Mouse (Mus musculus) ES-E14 (cell line): Measurements from ENCODE around the gene Trim8.
A peak's percentile ranks its signal among the peaks of the same experiment; 100 is the strongest.

ENCODE experiments used
- CHD2 ChIP-seq: IDR thresholded peaks from 2 replicates; pipeline ENCODE4 v1.6.1; 2014; ENCODE audit warnings: mild to moderate bottlenecking, low read depth, low read length, inconsistent platforms
- HCFC1 ChIP-seq: IDR thresholded peaks from 2 replicates; pipeline ENCODE4 v1.6.1; 2012; ENCODE audit warnings: low read length, inconsistent platforms, borderline replicate concordance; ENCODE audit not compliant: insufficient read depth
- MAFK ChIP-seq: IDR thresholded peaks from 2 replicates; pipeline ENCODE4 v1.6.1; 2014; ENCODE audit warnings: mild to moderate bottlenecking, low read depth, low read length, inconsistent platforms; ENCODE audit not compliant: insufficient read depth
- ZC3H11A ChIP-seq: IDR thresholded peaks from 2 replicates; pipeline ENCODE4 v1.6.1; 2012; ENCODE audit warnings: low read depth, mild to moderate bottlenecking, inconsistent platforms, low read length, borderline replicate concordance
- ZNF384 ChIP-seq: IDR thresholded peaks from 2 replicates; pipeline ENCODE4 v1.6.1; 2012; ENCODE audit warnings: low read depth, low read length, inconsistent platforms

GRCm38 (mm10) chr19:46518828-46519621, 17.5 kb downstream of the Trim8 start:
- TF ChIP-seq ZNF384 (no peak), MAFK (peak; percentile 95), CHD2 (no peak), HCFC1 (no peak), ZC3H11A (no peak)
